Mouse (Mus musculus) hindbrain, embryonic 12.5 days (tissue): ENCODE measurements at regions not wholly inside any gene's neighbourhood (a gene's known extent, or its start where the extent isn't known, plus 50 kb on each side); places are given as distances from the start of the nearest gene placed in this dataset.

ENCODE experiments used
- ATAC-seq: fragments of 200-750 bp; cut with Nextera tagmentation; 2 replicates; pipeline ENCODE4 v1.8.0; 2017; ENCODE audit warnings: moderate TSS enrichment; ENCODE audit not compliant: low FRiP score
- H3K27ac ChIP-seq: fragments of 300-500 bp; sonication (generic); 2 replicates; pipeline ENCODE4 v1.5.1; 2016; ENCODE audit warnings: mild to moderate bottlenecking
- H3K27me3 ChIP-seq: fragments of 300-500 bp; sonication (generic); 2 replicates; pipeline ENCODE4 v1.6.1; 2016; ENCODE audit warnings: mild to moderate bottlenecking
- H3K36me3 ChIP-seq: fragments of 300-500 bp; sonication (generic); 2 replicates; pipeline ENCODE4 v1.6.1; 2016; ENCODE audit warnings: mild to moderate bottlenecking
- H3K4me1 ChIP-seq: fragments of 300-500 bp; sonication (generic); 2 replicates; pipeline ENCODE4 v1.6.1; 2016
- H3K4me2 ChIP-seq: fragments of 300-500 bp; sonication (generic); replicated peaks from 2 replicates; pipeline ENCODE4 v1.6.1; 2016; ENCODE audit warnings: mild to moderate bottlenecking
- H3K4me3 ChIP-seq: fragments of 300-500 bp; sonication (generic); 2 replicates; pipeline ENCODE4 v1.5.1; 2016; ENCODE audit warnings: mild to moderate bottlenecking
- H3K9ac ChIP-seq: fragments of 300-500 bp; sonication (generic); 2 replicates; pipeline ENCODE4 v1.6.1; 2016; ENCODE audit warnings: mild to moderate bottlenecking, moderate library complexity
- H3K9me3 ChIP-seq: fragments of 300-500 bp; sonication (generic); replicated peaks from 2 replicates; pipeline ENCODE4 v1.6.1; 2016; ENCODE audit warnings: mild to moderate bottlenecking
- WGBS: fragments of 180-500 bp; shearing (Covaris S2); methylation state at CpG from one replicate; pipeline ENCODE4 v1.1.7; 2016; 5-methylcytosine and 5-hydroxymethylcytosine counted together

- 91% methylated on average over 6 of the region's 6 CpGs for WGBS
- Histone ChIP-seq H3K4me3 (no peak overlapping the region), H3K27me3 (no peaks in the 10 kb centered on the region), H3K36me3 (no peaks in the 10 kb centered on the region), H3K4me1 (0 out of 2 replicates have a peak, but pooled peaks cover 4% of the 10 kb centered on the region), H3K9ac (no peak overlapping the region), H3K27ac (no peak overlapping the region), H3K4me2 (no peak overlapping the region), H3K9me3 (no peaks in the 10 kb centered on the region)
- ATAC-seq: no peak
Measured at GRCm38 (mm10) chr15:37063781-37064383, 56.3 kb upstream of the Zfp706 start.

GRCm38 (mm10) chr15:37062585-37062984 is 55.0 kb upstream of the Zfp706 start:
- ATAC-seq: no peak
- H3K4me2 ChIP-seq: no peak overlapping the region
- no peak overlapping the region for H3K9ac ChIP-seq
- 0 out of 2 replicates have a peak, but pooled peaks cover 4% of the 10 kb centered on the region for H3K4me1 ChIP-seq
- H3K9me3 ChIP-seq: no peaks in the 10 kb centered on the region
- H3K36me3 ChIP-seq: no peaks in the 10 kb centered on the region
- 85% methylated on average over 7 of the region's 7 CpGs for WGBS
- no peak overlapping the region for H3K27ac ChIP-seq
- no peak overlapping the region for H3K4me3 ChIP-seq
- H3K27me3 ChIP-seq: no peaks in the 10 kb centered on the region

GRCm38 (mm10) chr15:37061501-37061900 is 53.9 kb upstream of the Zfp706 start:
- no peaks in the 10 kb centered on the region for H3K9me3 ChIP-seq
- H3K4me3 ChIP-seq: no peak overlapping the region
- no peak overlapping the region for H3K4me2 ChIP-seq
- WGBS: 84% methylated on average over 6 of the region's 6 CpGs
- ATAC-seq: no peak
- H3K27ac ChIP-seq: no peak overlapping the region
- 0 out of 2 replicates have a peak, but pooled peaks cover 4% of the 10 kb centered on the region for H3K4me1 ChIP-seq
- no peaks in the 10 kb centered on the region for H3K36me3 ChIP-seq
- H3K9ac ChIP-seq: no peak overlapping the region
- H3K27me3 ChIP-seq: no peaks in the 10 kb centered on the region

GRCm38 (mm10) chr15:37060831-37061230 is 53.3 kb upstream of the Zfp706 start:
- 94% methylated on average over 6 of the region's 6 CpGs for WGBS
- 0 out of 2 replicates have a peak, but pooled peaks cover 4% of the 10 kb centered on the region for H3K4me1 ChIP-seq

More at GRCm38 (mm10) chr15:37060831-37061230, 53.3 kb upstream of the Zfp706 start:
- Histone ChIP-seq H3K4me3 (no peak overlapping the region), H3K9me3 (no peaks in the 10 kb centered on the region), H3K4me2 (no peak overlapping the region), H3K9ac (no peak overlapping the region), H3K27me3 (no peaks in the 10 kb centered on the region), H3K36me3 (no peaks in the 10 kb centered on the region), H3K27ac (no peak overlapping the region)
- ATAC-seq: no peak
